Mouse (Mus musculus) myocyte (in vitro differentiated cells): ENCODE measurements around the gene Fbln2.

ENCODE experiments used
- CEBPB ChIP-seq: IDR thresholded peaks from 2 replicates; pipeline ENCODE4 v1.6.1; 2011; ENCODE audit warnings: mild to moderate bottlenecking, moderate library complexity; ENCODE audit not compliant: poor library complexity, insufficient read depth, severe bottlenecking
- E2F4 ChIP-seq: IDR thresholded peaks from one replicate; pipeline ENCODE4 v1.6.1; 2011; ENCODE audit warnings: mild to moderate bottlenecking, control low read depth, moderate library complexity; ENCODE audit not compliant: insufficient read depth
- MAX ChIP-seq: IDR thresholded peaks from one replicate; pipeline ENCODE4 v1.6.1; 2011; ENCODE audit warnings: low read depth, mild to moderate bottlenecking, control low read depth
- MYOD1 ChIP-seq, 3 experiments: IDR thresholded peaks; one replicate each; pipeline ENCODE4 v1.6.1; 2011; ENCODE audit warnings: control low read depth in 2 of 3, low read depth in 2 of 3, mild to moderate bottlenecking in 2 of 3, moderate library complexity in 1 of 3; ENCODE audit not compliant: insufficient read length in 2 of 3, control insufficient read depth in 1 of 3
- MYOG ChIP-seq, 3 experiments: IDR thresholded peaks; one replicate each; pipeline ENCODE4 v1.6.1; 2011; ENCODE audit warnings: control low read depth in 2 of 3, low read depth in 2 of 3, mild to moderate bottlenecking in 2 of 3; ENCODE audit not compliant: insufficient read length in 2 of 3, control insufficient read depth in 1 of 3, insufficient read depth in 1 of 3
- POLR2A ChIP-seq: IDR thresholded peaks from one replicate; pipeline ENCODE4 v1.6.1; 2011; ENCODE audit warnings: low read depth, mild to moderate bottlenecking, control low read depth, moderate library complexity; ENCODE audit not compliant: insufficient read length
- REST ChIP-seq: IDR thresholded peaks from one replicate; pipeline ENCODE4 v1.6.1; 2011; ENCODE audit warnings: mild to moderate bottlenecking, control low read depth, moderate library complexity; ENCODE audit not compliant: insufficient read depth, insufficient read length
- SRF ChIP-seq: IDR thresholded peaks from one replicate; pipeline ENCODE4 v1.6.1; 2011; ENCODE audit warnings: low read depth; ENCODE audit not compliant: control insufficient read depth, insufficient read length
- USF1 ChIP-seq: IDR thresholded peaks from one replicate; pipeline ENCODE4 v1.6.1; 2011; ENCODE audit warnings: low read depth, mild to moderate bottlenecking, control low read depth, moderate library complexity

DNA sequence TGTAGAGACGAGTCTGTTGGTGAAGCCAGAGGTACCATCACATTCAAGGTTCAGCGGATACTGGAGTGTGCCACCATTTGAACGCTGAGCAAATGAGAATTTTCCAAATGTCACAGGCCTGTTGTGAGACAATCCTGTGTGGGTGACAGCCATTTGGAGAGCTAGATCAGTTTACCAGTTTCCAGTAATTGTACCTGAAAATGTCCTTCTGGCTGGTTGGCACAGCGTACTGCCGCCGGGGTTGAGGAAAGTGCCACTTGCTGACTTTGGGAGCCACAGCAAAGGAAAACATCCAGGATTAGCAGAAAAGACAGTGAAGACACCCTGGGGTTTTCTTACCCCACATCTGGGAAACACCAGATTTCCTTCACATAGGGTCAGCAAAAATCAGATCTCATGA is 22.3 kb upstream of the Fbln2 start:
- TF ChIP-seq REST (no peak), MYOG (IDR thresholded peaks at IDR 0.05; ENCODE audit: control insufficient read depth in 1 of 3, insufficient read depth in 1 of 3, insufficient read length in 2 of 3, low read depth in 2 of 3) (no peak), POLR2A (no peak), MAX (no peak), USF1 (no peak), MYOD1 (IDR thresholded peaks at IDR 0.05; ENCODE audit: control insufficient read depth in 1 of 3, insufficient read length in 2 of 3, low read depth in 2 of 3) (no peak), E2F4 (no peak), CEBPB (no peak), SRF (no peak)
